Mouse (Mus musculus) myocyte (in vitro differentiated cells): ENCODE data around the gene Tvp23b.

ENCODE experiments used
- CEBPB ChIP-seq: IDR thresholded peaks from 2 replicates; pipeline ENCODE4 v1.6.1; 2011; ENCODE audit warnings: mild to moderate bottlenecking, moderate library complexity; ENCODE audit not compliant: poor library complexity, insufficient read depth, severe bottlenecking
- E2F4 ChIP-seq: IDR thresholded peaks from one replicate; pipeline ENCODE4 v1.6.1; 2011; ENCODE audit warnings: mild to moderate bottlenecking, control low read depth, moderate library complexity; ENCODE audit not compliant: insufficient read depth
- MAX ChIP-seq: IDR thresholded peaks from one replicate; pipeline ENCODE4 v1.6.1; 2011; ENCODE audit warnings: low read depth, mild to moderate bottlenecking, control low read depth
- MYOD1 ChIP-seq, 3 experiments: IDR thresholded peaks; one replicate each; pipeline ENCODE4 v1.6.1; 2011; ENCODE audit warnings: control low read depth in 2 of 3, low read depth in 2 of 3, mild to moderate bottlenecking in 2 of 3, moderate library complexity in 1 of 3; ENCODE audit not compliant: insufficient read length in 2 of 3, control insufficient read depth in 1 of 3
- MYOG ChIP-seq, 3 experiments: IDR thresholded peaks; one replicate each; pipeline ENCODE4 v1.6.1; 2011; ENCODE audit warnings: control low read depth in 2 of 3, low read depth in 2 of 3, mild to moderate bottlenecking in 2 of 3; ENCODE audit not compliant: insufficient read length in 2 of 3, control insufficient read depth in 1 of 3, insufficient read depth in 1 of 3
- POLR2A ChIP-seq: IDR thresholded peaks from one replicate; pipeline ENCODE4 v1.6.1; 2011; ENCODE audit warnings: low read depth, mild to moderate bottlenecking, control low read depth, moderate library complexity; ENCODE audit not compliant: insufficient read length
- POLR2AphosphoS2 ChIP-seq: IDR thresholded peaks from one replicate; pipeline ENCODE4 v1.6.1; 2011; ENCODE audit warnings: low read depth, control low read depth; ENCODE audit not compliant: insufficient read length
- TCF12 ChIP-seq: IDR thresholded peaks from one replicate; pipeline ENCODE4 v1.6.1; 2011; ENCODE audit warnings: mild to moderate bottlenecking, control low read depth; ENCODE audit not compliant: poor library complexity, insufficient read depth, severe bottlenecking
- USF1 ChIP-seq: IDR thresholded peaks from one replicate; pipeline ENCODE4 v1.6.1; 2011; ENCODE audit warnings: low read depth, mild to moderate bottlenecking, control low read depth, moderate library complexity

DNA sequence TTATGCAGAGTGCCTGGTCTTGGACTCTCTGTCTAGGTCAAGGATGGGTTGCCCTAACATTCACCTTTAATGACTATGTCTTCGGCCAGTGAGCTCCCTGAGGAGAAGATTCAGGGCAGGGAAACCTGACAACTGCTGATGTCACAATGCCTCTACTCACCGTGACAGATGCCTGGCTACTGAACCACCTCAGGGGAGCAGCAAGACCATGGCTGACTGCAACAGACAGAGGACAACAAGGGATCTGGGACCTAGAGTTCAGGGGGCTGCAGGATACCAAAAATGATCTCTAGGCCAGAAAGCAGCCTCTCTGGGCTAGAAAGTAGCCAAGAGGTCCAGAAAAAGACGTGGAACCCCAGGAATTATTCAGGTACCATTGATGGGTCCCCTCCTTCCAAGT lies 71.8 kb downstream of the Tvp23b start, which contains the start of gene Cdrt4:
- TF ChIP-seq POLR2A (no peak), MAX (no peak), E2F4 (no peak), MYOG (IDR thresholded peaks at IDR 0.05; ENCODE audit: control insufficient read depth in 1 of 3, insufficient read depth in 1 of 3, insufficient read length in 2 of 3, low read depth in 2 of 3) (no peak), POLR2AphosphoS2 (no peak), CEBPB (no peak), TCF12 (no peak), MYOD1 (IDR thresholded peaks at IDR 0.05; ENCODE audit: control insufficient read depth in 1 of 3, insufficient read length in 2 of 3, low read depth in 2 of 3) (no peak), USF1 (no peak)
